Mouse (Mus musculus) layer of hippocampus, postnatal 36 days (tissue): ENCODE data around the gene Pde4b. TPM values are rescaled to one million over a fixed set of nuclear protein-coding genes. Genes with fewer than 3 reads are reported as not detected.
"Not testable (repeated sequence)": the region's sequence is repeated elsewhere in the genome, so short reads cannot be mapped to it uniquely, and the experiment has no call there.

Experiments
- DNase-seq, 2 experiments: peaks; one replicate each; pipeline ENCODE4 v3.0.0; 2022
- total RNA-seq, 2 experiments: library from RNA; stranded (reverse); gene quantifications; 2 replicates each; pipeline ENCODE4 v1.2.3; 2021

Pde4b gene
- total RNA-seq: 10 to 100 TPM; 65.7 to 71.9 TPM

DNA sequence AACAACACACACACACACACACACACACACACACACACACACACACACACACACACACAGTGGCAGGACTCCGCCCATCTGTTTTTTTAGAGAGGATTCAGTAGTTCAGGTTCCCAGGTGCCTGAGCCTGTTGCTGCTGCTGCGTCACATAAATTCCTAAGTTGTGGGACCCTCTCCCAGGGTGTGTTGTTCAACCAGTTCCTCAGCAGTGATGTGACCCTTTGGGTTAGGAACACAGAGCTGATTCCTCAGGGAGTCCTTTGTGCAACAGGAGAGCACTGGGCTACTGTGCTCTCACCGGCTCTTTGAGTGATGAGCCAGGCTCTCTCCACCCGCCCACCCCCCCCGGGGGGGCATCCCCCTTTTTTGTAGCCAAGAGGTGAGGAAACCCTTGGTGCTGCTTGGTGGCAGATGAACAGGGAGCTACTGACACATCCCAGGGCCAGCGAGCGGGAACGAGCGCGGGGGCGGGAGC lies at the start of gene Pde4b:
Gene Pde4b, plus strand, starts transcription at position 453 of the 475 bp plus-strand sequence.
- no peak for DNase-seq

DNA sequence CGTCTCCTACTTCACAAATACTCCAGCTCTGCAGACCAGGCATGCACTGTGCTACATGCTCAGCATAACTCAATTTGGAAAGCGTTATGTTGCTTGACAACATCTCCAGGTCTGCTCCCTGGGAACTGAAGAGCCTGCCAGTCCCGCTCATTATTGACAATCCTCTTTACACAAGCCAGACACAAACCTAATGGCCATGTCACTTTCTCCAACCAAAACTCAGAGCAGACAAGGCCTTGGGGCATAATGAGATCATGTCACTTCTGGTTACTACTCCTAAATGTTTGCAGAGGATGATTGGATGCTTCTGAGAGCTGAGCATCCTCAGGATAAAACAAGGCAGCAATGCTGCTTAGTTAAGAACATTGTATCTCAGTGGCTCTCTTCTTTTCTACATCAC lies 47.2 kb upstream of the Pde4b start:
- no peak for DNase-seq

DNA sequence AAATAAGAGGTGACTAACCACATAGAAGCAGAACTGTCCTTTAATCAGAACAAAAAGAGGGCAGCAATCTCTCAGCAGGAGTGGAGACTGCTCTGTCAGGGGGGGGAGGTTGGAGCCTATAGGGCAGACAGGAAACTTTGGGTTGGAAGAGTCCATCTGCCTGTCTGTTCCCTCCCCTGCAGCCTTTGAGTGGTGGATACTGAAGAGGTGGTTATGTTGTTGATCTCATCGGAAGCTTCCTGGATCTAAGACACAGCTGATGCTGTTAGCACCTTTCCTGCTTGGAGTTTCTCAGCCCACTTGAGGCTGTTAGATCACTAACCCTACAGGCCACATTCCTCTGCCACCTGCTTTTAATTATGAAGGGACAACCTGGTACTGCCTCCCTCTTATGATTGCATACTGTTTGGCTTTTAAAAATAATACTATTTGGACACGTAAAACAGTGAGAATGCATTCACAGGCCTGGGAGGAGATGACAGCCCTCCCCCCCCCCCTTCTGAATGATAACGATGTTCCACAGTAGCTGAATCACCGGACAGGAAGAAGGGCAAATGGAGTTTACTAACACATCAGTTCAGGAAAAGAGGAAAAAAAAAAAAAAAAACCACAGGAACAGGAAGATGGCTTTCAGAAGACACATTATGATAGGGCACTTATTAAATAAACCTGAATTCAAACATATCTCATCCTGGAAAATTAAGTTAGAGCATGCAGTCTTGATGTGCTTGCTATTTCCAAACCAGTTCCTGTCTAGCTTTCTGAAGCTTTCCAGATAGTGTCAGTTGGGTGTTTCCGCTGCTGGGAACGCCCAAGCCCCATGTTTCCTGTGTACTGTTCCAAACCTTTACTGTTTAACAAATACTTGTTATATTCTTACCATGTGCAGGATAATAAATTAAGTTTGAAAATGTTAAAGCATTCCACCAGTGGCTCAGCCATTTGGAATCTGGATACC lies 41.9 kb upstream of the Pde4b start:
- DNase-seq: no peak

DNA sequence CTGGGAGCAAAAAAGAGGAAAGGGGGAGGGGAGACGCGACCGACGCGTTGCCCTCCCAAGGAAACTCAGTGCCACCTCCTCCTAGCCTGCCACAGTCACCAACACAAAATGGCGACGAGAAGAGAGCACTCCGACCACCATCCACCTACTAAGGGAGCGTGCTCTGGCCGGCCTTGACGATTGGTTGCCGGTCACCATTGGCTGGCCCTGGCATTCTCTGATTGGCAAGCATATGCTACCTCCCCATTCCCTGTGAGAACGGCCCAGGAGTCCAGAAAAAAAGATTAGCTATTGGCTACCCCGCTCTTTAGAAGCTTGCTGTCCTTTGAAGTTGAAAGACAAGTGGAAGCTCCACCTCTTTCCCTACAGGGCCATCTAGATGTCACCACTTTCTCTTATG lies 38.0 kb upstream of the Pde4b start:
- DNase-seq: not testable (repeated sequence)

DNA sequence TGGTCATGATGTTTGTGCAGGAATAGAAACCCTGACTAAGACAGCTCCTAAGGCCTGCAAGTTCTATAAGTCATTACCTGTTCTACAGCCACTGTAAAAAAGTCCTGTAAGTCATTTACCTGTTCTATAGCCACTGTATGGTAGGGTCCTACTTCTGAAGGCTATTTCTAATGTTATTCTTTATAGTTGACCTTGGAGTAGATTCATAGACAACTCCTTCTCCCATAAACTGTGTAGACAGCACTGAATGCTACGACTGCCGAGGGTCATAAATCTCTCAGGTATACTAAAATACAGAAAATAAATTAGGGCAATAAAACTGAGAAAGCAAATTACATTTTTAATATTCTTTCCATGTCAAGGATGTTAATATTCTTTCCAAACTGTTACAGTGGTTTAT lies 26.0 kb upstream of the Pde4b start:
- no peak for DNase-seq

DNA sequence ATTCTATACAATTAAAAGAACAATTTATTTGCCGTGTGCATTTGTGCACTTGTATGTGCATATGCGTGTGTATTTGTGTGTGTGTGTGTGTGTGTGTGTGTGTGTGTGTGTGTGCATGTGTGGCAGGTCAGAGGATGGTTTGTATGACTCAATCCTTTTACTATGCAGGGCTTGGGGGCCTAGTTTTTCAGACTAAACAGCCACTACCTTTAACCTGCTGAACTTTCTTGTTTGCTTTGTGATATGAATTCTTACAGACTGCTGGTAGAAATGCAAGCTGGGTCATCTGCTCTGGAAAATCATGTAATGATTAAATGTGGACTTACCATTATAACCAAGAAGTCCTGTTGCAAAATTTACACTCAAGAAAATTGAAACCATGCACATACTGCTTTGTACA lies 18.0 kb upstream of the Pde4b start:
- no peak for DNase-seq

DNA sequence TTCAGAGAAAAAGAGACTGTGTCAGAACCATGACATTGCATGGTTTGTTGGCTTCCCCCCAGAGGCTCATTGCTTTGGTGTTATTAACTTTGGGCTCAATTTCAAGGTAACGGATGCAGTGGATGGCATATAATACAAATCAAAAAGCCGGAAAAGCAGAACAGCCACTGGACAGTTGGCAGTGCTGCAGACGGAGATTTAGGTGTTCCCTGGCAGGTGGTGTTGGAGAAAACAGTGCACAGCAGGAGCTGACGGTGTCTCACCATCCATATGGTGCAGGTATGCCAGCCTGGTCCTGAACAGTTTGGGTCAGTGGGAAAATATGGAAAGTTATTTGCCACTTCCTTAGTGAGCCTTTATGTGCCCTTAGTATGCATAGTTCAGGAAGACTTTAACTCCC lies 1.0 kb upstream of the Pde4b start:
- no peak for DNase-seq

DNA sequence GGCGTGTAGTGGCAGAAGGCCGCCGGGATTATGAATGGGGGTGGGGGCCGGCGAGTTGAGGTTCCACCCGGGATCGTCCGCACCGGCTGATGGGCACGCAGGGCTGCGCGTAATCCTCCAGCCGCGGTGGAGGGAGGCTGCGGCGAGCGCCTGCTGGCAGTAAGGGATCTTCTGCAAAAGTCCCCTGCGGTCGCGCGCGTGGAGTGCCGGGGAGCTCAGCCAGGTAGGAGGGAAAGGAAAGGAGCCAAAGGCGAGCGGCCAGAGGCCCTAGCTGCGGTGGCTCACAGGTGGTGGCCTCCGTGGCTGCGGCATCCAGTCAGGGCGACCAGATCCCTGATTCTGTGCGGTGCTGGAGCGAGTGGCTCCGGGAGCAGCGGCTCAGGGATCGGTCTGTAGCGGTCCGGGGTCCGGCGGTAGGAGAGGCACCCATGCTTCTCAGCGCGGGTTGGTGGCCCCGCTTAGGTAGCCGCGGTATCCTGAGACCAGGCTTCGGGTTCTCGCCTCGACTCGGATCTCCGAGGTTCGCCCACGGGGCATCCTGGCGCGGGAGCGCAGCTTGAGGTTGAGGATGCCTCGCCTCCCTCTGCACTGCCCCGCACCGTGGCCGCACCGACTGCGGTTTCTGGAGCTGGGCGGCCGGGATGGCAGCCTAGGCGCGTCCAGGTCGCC lies 357 bp downstream of the Pde4b start:
- DNase-seq: peak; percentile 30

DNA sequence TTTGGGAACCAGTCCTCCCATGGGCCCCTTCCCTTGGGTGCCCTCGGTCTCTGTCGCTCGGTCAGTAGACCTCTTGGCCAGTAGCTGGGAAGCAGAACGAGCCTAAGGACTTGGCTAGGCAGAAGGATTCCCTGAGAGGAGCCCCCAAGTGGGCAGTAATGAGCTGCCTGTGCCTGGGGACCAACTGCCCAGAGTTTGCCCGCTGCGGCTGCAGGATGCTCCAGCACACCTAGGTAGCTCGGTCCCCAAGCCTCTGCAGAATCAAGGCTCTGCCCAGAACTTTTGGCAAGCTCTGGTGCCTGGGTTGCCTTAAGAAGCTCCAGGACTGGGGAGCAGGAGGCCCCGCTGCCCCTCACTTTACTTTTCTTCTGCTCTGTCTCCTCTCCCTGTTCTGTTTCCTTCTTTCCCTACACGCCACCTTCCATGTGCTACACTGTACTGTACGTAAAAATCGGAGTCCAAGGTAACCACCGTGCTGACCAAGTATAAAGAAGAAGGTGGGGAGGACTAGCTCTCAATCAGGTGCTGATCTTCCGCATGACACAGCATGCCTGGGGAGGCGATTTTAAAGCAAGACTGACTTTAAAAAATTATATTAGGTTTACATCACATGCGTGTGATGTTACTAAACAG lies 1.0 kb downstream of the Pde4b start:
- no peak for DNase-seq

DNA sequence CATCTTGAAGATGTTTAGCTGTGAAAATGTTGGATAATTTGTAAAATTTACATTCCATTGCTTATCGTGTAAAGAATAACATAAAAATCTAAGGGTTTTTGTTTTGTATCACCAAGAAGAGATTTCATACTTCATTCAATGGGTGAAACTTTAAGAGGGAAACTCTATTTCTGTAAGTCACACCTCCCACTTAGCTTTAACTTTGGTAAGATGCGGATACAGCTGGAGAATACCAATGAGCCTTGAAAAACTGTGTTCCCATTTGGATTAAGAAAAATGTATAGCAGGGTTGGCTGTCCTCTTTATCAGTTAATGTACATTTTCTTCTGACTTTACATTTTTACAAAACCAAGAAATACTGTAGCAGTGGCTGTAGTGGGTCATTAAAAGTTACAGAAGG lies 8.5 kb downstream of the Pde4b start:
- DNase-seq: no peak

DNA sequence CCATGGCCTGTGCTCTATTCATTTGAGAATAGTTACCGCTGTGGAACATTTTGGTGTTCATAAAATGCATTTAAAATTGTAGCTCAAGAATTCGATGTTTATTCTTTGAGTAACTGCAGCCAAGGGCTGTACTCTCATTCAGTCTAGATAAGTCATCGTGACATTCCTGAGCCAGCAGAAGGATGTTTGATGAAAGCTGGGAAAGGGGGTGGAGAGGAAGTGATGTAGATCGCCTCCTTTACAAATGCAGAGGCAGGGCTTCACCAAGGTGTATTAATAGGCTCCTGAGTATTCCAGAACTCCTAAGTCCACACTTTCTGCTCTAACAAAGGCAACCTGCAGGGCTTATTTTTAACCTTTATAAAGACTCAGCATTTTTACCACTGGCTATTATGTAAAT lies 14.9 kb downstream of the Pde4b start:
- DNase-seq: no peak

DNA sequence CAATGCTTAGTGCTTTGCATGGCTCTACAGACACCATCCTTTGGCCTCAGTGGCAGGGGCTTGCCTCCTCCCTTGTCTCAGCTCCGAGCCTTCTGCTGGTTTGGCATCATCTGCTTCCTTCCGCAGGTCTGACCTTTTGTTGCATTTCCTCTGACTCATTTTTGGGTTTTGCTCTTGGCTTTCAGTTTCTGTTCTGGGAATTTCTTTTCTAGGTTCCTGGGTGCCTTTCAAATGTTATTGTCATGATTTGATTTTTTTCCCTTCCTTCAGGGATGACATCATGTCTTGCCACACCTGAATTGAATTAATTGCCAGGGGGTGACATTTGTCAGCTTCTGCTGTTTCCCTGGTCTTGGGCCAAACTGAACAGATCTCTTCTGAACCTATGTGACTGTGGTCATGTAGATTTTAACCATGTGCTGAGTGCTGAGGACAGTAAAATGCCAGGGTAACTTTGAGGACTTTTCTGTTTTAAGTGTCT lies 17.2 kb downstream of the Pde4b start:
- no peak for DNase-seq

DNA sequence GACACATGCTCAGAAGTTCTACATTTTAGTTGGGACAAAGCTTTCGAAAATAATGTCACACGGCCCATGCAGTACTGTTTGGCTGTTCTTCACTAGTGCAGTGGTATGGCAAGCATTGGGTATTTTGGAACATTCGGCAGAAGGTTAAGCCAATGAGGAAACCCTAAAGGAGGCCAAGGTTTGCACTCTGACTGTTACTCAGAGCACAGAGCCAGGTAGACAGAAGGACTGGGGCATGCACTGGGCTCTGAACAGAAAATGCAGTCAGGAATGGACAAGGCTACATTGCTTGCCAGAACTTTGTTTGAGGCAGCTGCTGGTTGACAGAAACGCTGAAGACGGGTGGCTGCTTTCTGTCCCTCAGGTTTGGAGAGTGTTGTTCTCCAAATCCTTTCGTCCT lies 19.4 kb downstream of the Pde4b start:
- DNase-seq: no peak

DNA sequence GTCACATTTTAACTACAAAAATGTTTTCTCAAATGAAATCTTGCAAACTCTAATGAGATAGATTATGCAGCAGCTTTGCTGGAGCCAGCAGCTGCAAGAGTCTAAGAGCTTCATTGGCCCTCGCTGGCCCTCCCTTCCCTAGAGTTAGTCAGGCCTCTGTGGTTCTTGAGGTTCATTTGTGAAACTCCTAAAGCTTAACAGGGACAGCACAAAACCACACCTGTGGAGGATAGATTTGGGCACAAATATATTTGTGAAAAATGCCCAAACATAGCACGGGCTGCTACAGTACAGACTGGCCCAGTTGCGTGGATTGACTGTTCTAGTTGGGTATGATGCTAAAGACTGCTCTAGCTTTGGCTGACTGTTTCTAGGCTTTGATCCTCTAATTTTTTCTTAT lies 32.1 kb downstream of the Pde4b start:
- DNase-seq: no peak

DNA sequence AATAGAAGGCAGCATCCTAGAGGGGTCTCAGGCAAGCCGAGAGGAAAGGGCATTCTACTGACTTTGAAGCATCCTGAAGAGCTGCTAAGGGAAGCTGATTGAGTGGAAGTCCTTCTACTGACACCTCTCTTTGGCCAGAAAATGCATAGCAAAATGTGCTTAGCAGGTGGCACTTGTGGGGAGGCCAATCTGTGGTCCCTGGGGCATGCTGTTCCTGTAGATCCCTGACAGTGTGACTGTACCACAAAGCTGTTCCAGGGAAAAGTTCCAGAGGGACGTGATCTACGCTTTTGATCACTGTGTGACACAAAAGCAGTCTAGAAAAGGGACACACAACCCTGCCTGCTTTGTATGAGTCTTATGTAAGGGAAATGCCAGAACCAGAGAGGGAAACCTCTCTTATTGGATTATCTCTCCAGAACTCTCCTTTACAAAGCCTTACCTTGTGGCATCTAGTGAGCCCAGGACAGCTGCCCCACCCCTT lies 49.1 kb downstream of the Pde4b start:
- no peak for DNase-seq

DNA sequence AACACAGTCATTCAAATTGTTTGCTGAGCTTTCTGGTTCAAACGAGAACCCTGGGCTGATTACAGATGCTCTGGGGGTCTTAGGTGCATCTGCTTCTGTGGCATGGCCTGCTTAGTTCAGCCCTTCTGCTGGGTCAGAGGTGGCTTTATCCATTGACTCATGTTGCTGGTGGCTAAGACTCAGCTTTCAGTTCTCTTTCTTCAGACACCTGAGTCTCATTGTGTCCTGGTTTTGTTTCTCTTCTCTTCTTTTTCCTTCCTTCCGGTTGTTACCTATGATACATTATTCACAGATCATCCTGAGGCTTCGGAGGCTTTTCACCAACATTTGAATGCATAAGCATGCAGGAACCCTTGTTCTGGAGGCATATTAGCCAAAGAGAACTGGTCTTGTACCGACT lies 51.0 kb downstream of the Pde4b start:
- no peak for DNase-seq

DNA sequence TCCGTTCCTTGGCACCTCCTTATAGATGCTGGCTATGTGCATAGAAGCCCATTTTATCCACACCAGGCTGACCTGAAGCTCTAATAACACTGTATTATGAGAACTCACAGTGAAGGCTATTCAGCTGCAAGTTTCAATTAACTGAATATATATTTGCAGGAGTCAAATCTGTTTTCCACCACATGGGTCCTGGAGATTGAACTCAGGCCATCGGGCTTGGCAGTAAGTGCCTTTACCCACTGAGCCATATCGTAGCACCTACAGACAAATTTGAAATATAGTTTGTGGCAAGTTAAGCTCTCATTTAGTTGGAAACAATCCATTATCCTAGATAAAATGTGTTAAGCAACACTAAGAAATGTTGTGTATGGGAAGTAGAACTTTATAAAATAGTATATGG lies 53.9 kb downstream of the Pde4b start:
- DNase-seq: no peak

DNA sequence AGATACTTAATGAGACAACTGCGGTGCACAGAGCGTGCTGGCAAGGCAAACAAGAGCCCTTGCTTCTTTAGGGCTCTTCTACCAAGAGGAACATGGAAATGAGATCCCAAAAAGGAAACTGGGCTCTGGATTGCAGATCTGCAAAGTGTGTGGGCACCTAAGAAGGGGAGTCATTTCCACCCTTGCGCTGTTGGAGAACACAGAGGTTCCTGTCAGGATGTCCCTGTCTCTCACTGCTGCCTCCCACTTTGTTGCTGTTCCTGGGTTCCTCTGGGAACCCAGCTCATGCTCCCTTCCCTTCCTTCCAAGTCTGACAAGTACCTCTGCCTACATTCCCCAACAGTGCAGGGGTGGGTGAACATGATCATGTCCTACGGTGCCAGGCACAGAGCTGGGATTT lies 61.4 kb downstream of the Pde4b start:
- no peak for DNase-seq

DNA sequence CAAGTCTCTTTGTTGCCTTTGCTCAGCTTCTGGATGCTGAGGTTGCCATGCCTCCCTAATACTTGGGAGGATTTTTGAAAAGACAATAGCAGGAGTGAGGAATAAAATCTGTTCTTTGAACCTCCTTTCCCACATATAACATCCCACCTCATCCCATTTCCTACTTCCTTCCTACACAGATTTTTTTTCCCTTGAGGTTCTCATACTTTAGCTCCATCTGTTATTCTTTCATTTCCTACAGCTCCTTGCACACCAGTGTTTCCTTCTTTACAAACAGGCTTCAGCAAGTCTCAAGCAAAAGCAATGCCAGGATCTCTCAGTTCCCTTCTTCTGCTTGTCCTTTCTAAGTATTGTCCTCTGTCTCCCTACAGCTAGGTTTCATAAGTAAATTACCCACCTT lies 71.8 kb downstream of the Pde4b start:
- no peak for DNase-seq

DNA sequence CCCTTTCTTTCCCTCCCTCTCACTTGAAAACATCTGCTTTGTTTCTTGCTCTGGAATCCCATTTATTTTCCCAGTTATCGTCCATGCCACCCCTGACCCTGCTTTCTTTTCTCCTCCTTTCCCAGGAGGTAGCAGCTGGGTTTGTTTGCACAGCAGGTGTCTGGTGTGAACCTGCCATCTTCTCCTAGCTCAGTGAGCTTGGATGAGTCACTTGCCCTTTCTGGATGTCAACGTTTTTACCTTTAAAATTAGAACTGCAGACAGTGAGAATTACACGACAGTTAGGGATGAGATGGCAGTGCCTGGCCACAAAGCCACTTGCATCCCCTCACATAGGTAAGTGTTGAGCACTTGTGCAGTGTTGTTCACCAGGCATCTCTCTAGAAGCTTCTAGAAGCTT lies 84.3 kb downstream of the Pde4b start:
- DNase-seq: no peak

DNA sequence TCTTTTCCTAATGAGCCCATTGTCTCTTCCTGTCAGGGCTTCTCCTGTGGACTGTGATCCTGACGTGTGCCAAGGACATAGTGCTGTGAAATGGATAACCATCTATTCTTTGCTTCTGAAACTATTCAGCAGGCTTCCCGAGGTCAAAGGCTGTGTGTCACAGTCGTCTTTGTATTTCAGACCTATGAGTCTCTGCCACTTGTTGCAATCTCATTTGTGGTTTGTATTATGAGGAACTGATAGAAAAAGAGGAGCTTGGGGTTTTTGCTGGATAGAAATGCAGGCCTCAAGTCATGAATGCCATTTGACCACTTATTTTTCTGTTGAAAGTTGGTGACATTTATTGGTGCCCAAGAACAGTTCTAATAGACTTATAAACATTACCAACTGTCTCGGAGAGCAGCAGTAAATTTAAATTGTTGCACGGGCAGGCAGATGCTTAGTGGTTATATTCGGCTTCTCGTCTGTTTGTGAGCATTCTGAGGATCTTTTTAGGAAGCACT lies 85.4 kb downstream of the Pde4b start:
- no peak for DNase-seq

DNA sequence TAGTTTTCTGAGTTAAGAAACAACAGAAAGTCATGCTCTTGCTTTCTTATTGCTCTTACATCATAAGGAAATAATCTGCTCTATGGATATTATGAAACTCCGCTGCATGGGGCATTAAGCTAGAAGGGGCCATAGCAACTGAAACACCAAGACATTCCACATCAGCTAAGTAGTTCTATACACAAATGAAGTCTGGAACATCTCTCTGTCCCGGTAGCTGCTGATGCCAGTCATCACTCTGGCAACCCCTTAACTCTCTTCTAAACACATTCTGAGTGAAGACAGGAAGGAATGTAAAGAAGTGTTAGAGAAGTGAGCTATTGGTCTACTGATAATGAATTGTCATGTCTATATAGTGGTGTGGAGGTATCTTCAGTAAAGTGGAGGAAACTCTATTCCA lies 88.6 kb downstream of the Pde4b start:
- no peak for DNase-seq

DNA sequence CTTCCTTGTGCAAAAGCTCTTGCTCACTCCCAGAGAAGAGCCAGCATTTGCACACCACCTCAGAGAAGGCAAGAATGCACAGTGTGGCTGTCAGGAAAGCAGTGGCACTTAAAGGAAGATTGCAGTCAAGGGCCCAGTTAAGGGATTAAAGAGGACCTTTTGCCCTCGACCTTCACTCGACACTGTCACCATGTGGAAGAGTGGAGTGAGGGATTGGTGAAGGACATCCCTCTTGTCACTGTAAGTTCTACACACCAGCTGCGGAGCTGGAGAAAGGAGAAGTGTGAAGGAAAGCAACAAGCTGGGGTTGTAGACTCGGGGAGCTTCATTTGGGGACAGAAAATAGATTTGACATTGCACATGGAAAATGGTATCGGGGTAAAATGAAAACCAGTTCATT lies 89.9 kb downstream of the Pde4b start:
- DNase-seq: no peak
